Mouse (Mus musculus): ENCODE measurements around the gene Lair1. TPM values are rescaled to one million over a fixed set of nuclear protein-coding genes. Genes with fewer than 3 reads are reported as not detected.
"Not testable (repeated sequence)": the region's sequence is repeated elsewhere in the genome, so short reads cannot be mapped to it uniquely, and the experiment has no call there.

Gene Lair1
- polyA plus RNA-seq, 1 experiment, result 8.8 TPM

DNA sequence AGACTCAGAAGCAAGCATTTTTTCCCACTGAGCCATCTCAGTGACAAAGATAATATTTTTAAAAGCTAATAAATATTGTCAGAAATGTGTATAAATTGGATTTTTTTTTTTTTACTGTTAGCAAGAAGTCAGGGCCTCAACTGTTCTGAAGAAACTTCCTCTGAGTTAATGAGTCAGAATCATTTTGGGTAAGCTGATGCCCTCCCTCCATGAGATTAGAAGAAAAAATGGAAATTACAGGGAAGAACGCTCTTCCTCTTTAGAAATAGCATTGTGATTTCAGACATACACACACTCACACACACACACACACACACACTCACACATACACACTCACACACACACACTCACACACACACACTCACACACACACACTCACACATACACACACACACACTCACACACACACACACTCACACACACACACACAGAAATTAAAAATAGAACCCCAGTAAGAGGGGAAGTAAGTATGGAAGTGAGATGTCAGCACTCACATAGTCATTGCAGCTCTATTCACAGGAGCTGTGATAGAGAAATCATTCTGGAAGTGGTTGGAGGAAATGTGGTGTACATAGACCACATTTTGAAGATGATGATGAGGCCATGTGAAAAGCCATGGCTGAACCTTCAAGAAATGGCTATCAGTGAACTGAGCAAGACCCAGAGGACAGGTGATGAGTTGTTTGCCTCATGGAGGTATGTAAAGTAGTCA, 866 bp upstream of the Lair1 start:
- H3K27ac ChIP-seq (ENCODE audit: control insufficient read depth, insufficient read depth, low read depth, low read length, poor library complexity), result peak overlapping the region; percentile 61; the same call in 1 of the 2 replicates

DNA sequence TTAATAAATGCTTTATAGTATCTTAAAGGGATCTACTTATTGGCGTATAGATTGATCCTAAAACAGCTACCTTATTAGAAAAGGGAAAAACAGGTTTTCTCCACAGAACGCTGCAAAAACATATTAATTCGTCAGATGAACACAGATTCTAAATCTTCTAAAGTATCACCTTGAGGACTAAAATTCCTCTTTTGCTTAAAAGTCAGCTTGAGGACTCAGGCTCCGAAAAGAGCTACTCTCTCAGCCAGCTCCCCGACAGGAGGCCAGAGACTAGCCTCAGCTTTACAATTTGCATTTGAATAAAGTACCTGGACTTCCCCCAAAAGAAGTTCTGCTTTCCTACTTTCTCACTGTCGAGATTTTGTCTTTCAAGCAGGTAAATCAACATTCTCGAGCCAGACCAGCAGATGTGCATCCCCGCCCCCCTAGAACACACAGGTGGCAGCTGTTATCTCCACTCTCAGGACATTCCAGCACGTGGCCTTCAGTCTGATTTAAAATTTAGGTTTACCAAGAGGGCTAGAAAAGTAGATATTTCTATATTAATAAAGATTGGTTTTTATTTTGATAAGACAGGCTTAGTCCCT, 2.3 kb downstream of the Lair1 start:
- H3K27ac ChIP-seq (ENCODE audit: control insufficient read depth, insufficient read depth, low read depth, low read length, poor library complexity); H3K4me1 ChIP-seq (ENCODE audit: control insufficient read depth, insufficient read depth, low read length); H3K4me3 ChIP-seq (replicated peaks; ENCODE audit: control insufficient read depth, low read depth, low read length): not testable (repeated sequence)
- 42% methylated on average over 9 of the region's 9 CpGs for WGBS

More for the DNA sequence above, 866 bp upstream of the Lair1 start:
- TF ChIP-seq POLR2A (IDR thresholded peaks at IDR 0.05; ENCODE audit: borderline replicate concordance, control insufficient read depth, low read depth, low read length) (no peak), CTCF (IDR thresholded peaks at IDR 0.05; ENCODE audit: control insufficient read depth, insufficient read depth, low read length) (no peak)
- WGBS, result 42% methylated on average over 1 of the region's 1 CpGs
- Histone ChIP-seq H3K4me1 (ENCODE audit: control insufficient read depth, insufficient read depth, low read length) (peaks cover 6% of the 10 kb centered on the region), H3K4me3 (replicated peaks; ENCODE audit: control insufficient read depth, low read depth, low read length) (no peak overlapping the region)

DNA sequence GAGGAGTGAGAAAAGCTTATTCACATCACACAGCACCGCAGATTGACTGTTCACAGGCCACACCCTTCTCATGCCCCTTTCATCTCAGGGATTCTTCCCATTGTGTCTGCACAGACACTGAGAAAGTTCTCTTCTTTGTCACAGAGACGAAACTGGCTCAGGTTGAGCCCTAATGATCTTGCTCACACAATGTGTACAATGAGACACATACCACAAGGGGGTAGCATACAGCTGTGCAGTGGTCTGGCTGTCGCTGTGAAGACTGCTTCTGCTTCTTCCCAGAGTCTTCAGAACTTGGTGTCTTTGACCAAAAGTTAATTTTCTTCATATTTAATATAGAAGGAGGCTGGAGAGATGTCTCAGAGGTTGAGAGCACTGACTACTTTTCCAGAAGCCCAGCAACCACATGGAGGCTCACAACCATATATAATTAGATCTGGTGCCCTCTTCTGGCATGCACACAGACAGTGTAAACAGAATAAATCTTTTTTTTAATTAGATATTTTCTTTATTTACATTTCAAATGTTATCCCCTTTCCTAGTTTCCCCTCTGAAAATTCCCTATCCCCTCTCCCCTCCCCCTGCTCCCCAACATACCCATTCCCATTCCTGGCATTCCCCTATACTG, 36.1 kb downstream of the Lair1 start:
- H3K4me3 ChIP-seq (replicated peaks; ENCODE audit: control insufficient read depth, low read depth, low read length), result no peak overlapping the region
- WGBS, result 34% methylated on average over 3 of the region's 3 CpGs

DNA sequence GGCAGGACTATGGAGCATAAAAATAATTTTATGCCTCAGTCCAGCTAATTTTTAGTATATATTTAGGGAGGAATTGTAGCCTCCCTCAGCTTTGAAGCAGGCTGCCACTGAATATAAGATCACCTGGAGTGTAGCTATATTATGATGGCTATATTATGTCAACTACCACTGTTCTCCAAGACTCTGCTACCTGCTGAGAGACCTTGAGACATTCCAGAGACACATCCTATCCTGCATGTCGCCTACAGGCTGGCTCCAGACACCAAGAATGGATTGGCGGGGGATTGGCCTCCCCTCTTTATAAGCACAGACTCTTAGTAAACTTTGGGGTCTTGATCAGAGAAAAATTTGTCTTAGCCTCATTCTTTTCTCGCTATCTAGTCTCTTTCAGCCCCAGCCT, 58.4 kb downstream of the Lair1 start:
- not testable (repeated sequence) for H3K4me1 ChIP-seq (ENCODE audit: control insufficient read depth, insufficient read depth, low read length); H3K27ac ChIP-seq (ENCODE audit: control insufficient read depth, insufficient read depth, low read depth, low read length, poor library complexity); H3K4me3 ChIP-seq (replicated peaks; ENCODE audit: control insufficient read depth, low read depth, low read length)
- 68% methylated on average over 3 of the region's 3 CpGs for WGBS

More for the DNA sequence above, 36.1 kb downstream of the Lair1 start:
- TF ChIP-seq POLR2A (IDR thresholded peaks at IDR 0.05; ENCODE audit: borderline replicate concordance, control insufficient read depth, low read depth, low read length) (no peak), CTCF (IDR thresholded peaks at IDR 0.05; ENCODE audit: control insufficient read depth, insufficient read depth, low read length) (peak; percentile 75)
- Histone ChIP-seq H3K4me1 (ENCODE audit: control insufficient read depth, insufficient read depth, low read length) (no peaks in the 10 kb centered on the region), H3K27ac (ENCODE audit: control insufficient read depth, insufficient read depth, low read depth, low read length, poor library complexity) (no peak overlapping the region)

DNA sequence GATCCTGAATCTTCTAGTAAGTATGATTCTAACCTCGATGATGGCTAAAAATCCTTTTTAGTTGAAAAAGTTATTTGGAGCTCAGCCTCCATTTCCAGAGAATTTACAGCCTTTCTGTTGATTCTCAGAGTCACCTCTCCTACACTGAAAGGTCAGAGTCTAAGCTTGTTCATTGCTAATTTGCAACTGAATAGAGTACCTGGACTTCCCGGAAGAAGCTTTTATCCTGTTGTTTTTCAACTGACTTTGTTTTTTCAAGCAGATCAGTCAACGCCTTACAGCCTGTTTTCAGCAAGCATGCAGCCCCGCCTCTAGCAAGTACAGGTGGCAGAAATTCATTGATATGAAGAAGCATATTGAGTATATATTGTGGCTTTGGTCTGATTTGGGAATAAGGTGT, 59.0 kb downstream of the Lair1 start:
- not testable (repeated sequence) for H3K27ac ChIP-seq (ENCODE audit: control insufficient read depth, insufficient read depth, low read depth, low read length, poor library complexity); H3K4me3 ChIP-seq (replicated peaks; ENCODE audit: control insufficient read depth, low read depth, low read length); H3K4me1 ChIP-seq (ENCODE audit: control insufficient read depth, insufficient read depth, low read length)
- WGBS, result 79% methylated on average over 4 of the region's 4 CpGs

DNA sequence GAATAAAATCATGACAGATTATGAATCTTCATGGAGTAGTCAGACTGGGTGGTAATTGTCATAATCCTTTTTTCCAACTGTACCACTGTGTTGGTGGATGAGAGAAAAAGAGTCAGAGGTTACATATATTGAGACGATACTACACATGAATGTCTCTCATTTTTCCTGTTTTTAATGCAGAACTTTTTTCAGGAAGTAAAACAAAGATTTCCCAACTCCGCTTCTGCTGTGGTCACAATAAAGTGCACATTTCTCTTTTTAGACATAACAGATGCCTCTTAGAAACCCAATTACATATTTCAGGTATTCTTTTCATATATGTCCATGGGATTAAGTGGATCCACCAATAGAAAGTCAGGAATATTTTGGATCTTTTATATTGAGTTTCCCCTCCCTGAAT, 101.0 kb downstream of the Lair1 start:
- TF ChIP-seq POLR2A (IDR thresholded peaks at IDR 0.05; ENCODE audit: borderline replicate concordance, control insufficient read depth, low read depth, low read length) (no peak), CTCF (IDR thresholded peaks at IDR 0.05; ENCODE audit: control insufficient read depth, insufficient read depth, low read length) (no peak)

DNA sequence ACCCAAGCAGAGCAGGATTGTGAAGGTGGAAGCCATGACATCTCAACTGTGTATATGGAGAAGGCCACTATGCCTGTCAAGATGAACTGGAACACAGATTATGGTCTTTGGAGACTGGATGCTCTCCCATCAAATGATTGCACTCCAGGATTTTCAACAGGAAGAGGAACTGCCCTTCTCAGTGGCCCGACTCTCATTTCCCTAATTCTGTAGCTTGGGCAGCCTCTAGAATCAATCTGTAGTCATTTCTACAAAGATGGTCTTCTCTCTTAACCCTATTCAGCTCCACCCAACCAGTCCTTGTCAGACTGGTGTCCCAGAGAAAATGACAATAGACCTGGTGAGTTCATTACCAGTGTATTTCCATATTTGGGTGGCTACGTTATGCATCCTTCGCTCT, 105.6 kb downstream of the Lair1 start:
- whole genome bisulfite sequencing, result 60% methylated on average over 3 of the region's 3 CpGs
- no peak overlapping the region for H3K4me3 ChIP-seq (replicated peaks; ENCODE audit: control insufficient read depth, low read depth, low read length)
- TF ChIP-seq CTCF (IDR thresholded peaks at IDR 0.05; ENCODE audit: control insufficient read depth, insufficient read depth, low read length) (no peak), POLR2A (IDR thresholded peaks at IDR 0.05; ENCODE audit: borderline replicate concordance, control insufficient read depth, low read depth, low read length) (no peak)
- H3K27ac ChIP-seq (ENCODE audit: control insufficient read depth, insufficient read depth, low read depth, low read length, poor library complexity), result no peak overlapping the region
- H3K4me1 ChIP-seq (ENCODE audit: control insufficient read depth, insufficient read depth, low read length), result no peaks in the 10 kb centered on the region; the same call in 1 of the 2 replicates

More for the DNA sequence above, 101.0 kb downstream of the Lair1 start:
- H3K4me1 ChIP-seq (ENCODE audit: control insufficient read depth, insufficient read depth, low read length), result no peaks in the 10 kb centered on the region; the same call in 1 of the 2 replicates
- WGBS, result 35% methylated on average over 2 of the region's 2 CpGs
- no peak overlapping the region for H3K4me3 ChIP-seq (replicated peaks; ENCODE audit: control insufficient read depth, low read depth, low read length)
- H3K27ac ChIP-seq (ENCODE audit: control insufficient read depth, insufficient read depth, low read depth, low read length, poor library complexity), result no peak overlapping the region

Other genes starting within 250 kb of the Lair1 start
- gene Gm15448, start 237.5 kb downstream of the Lair1 start, polyA plus RNA-seq (2011; ENCODE audit: insufficient read depth, insufficient read length, low replicate concordance, missing spikeins), result 0.72 and 4.4 TPM in 2 replicates
- 8.9 and 15.8 TPM in 2 replicates for gene Pira2, start 218.2 kb downstream of the Lair1 start, polyA plus RNA-seq (2011; ENCODE audit: insufficient read depth, insufficient read length, low replicate concordance, missing spikeins)
- 3.1 and 17.6 TPM in 2 replicates for gene Gm14548, start 165.1 kb downstream of the Lair1 start, polyA plus RNA-seq (2011; ENCODE audit: insufficient read depth, insufficient read length, low replicate concordance, missing spikeins)
- 5.3 and 20.8 TPM in 2 replicates for gene Lilra6, start 147.7 kb downstream of the Lair1 start, polyA plus RNA-seq (2011; ENCODE audit: insufficient read depth, insufficient read length, low replicate concordance, missing spikeins)
- 5.3 TPM in 1 of 2 replicates, not detected in the other for gene Ttyh1, start 56.2 kb upstream of the Lair1 start, polyA plus RNA-seq (2011; ENCODE audit: insufficient read depth, insufficient read length, low replicate concordance, missing spikeins)
- 96.9 and 247 TPM in 2 replicates for gene Leng8, start 73.8 kb upstream of the Lair1 start, polyA plus RNA-seq (2011; ENCODE audit: insufficient read depth, insufficient read length, low replicate concordance, missing spikeins)
- 0.92 and 2.4 TPM in 2 replicates for gene Leng9, start 87.2 kb upstream of the Lair1 start, polyA plus RNA-seq (2011; ENCODE audit: insufficient read depth, insufficient read length, low replicate concordance, missing spikeins)
- gene Cdc42ep5, start 101.7 kb upstream of the Lair1 start, polyA plus RNA-seq (2011; ENCODE audit: insufficient read depth, insufficient read length, low replicate concordance, missing spikeins), result 3.2 and 4.0 TPM in 2 replicates
- gene Lilra5, start 174.6 kb upstream of the Lair1 start, polyA plus RNA-seq (2011; ENCODE audit: insufficient read depth, insufficient read length, low replicate concordance, missing spikeins), result not detected in 2 replicates

Measured in bone marrow, adult 2 months (tissue).